Mouse (Mus musculus): ENCODE results near the gene Trim2.

GRCm38 (mm10) chr3:84154721-84155141, 151.9 kb downstream of the Trim2 start:
- no peak for TF ChIP-seq CTCF (IDR thresholded peaks at IDR 0.05; ENCODE audit: borderline replicate concordance, extremely low read depth, insufficient read depth, insufficient read length)
- no peak for TF ChIP-seq POLR2A (IDR thresholded peaks at IDR 0.05; ENCODE audit: borderline replicate concordance, extremely low read depth, insufficient read depth, insufficient read length, poor library complexity, severe bottlenecking)
